Comparison of ENCODE assay signal across 9 mouse cellular contexts in genomic region chr16:11532592-11532991, GRCm38 (mm10).
A peak's percentile ranks its signal among the peaks of the same experiment; 100 is the strongest.
DNase-seq lines count a peak whose midpoint lies in the region; ATAC-seq and TF ChIP-seq lines count a peak whose summit lies in the region.
"Had no signal": no experiment of that assay in that cellular context is flagged by ENCODE, and none has a peak within 500 bp of the region (broad histone marks: within the 10 kb centered on the region; RNA-seq: fewer than 3 reads in every experiment).

No protein-coding gene starts in this region.

- peak; percentile 81 for DNase-seq in 3T3-L1 (ENCODE audit: low read depth, low spot score)
- peak; percentile 83 for DNase-seq in Patski (ENCODE audit: low read depth, low spot score)
- peak; percentile 59 for DNase-seq in layer of hippocampus, adult 11-12 months (ENCODE audit: low spot score)
- peak; percentile 33 for DNase-seq in ovary, postnatal 14 days (ENCODE audit: low spot score)
- DNase-seq in thymus, adult 2 months, result no peak

- H3K27ac ChIP-seq in embryonic facial prominence, embryonic 13.5 days, result peak overlapping the region; percentile 23; the same call in 1 of the 2 replicates
- H3K27ac ChIP-seq in heart, embryonic 12.5 days (ENCODE audit: poor library complexity, severe bottlenecking), result no peak overlapping the region
- H3K27ac ChIP-seq in thymus, adult 2 months (ENCODE audit: control insufficient read depth, insufficient read depth, low read length), result no peak overlapping the region
- H3K27ac ChIP-seq: left cerebral cortex, adult 2 months had no signal

- 41% methylated on average over 8 of the region's 8 CpGs for WGBS in embryonic facial prominence, embryonic 13.5 days
- WGBS in heart, embryonic 12.5 days, result 42% methylated on average over 8 of the region's 8 CpGs
- 89% methylated on average over 8 of the region's 8 CpGs for WGBS in thymus, adult 2 months

- CTCF ChIA-PET in Patski (lab: Charles Lee), result interaction anchor here (1.0 to 1.4 kb wide), 3 partner anchors 24 to 35 kb away, joined by 3 to 4 read pairs (median 4); no protein-coding TSS in a partner anchor

- in situ Hi-C loops in Patski (cut with MboI; ENCODE audit: low pct_unique_long_range_greater_than_20kb), result no loop called here

- no peak overlapping the region for H3K4me3 ChIP-seq in embryonic facial prominence, embryonic 13.5 days
- H3K4me3 ChIP-seq in heart, embryonic 12.5 days, result no peak overlapping the region
- no peak overlapping the region for H3K4me3 ChIP-seq in thymus, adult 2 months (ENCODE audit: control insufficient read depth, insufficient read depth, low read length)
- H3K4me3 ChIP-seq: left cerebral cortex, adult 2 months had no signal

- TF ChIP-seq CTCF in Patski (IDR thresholded peaks at IDR 0.05), result no peak
- no peak for TF ChIP-seq CTCF in thymus, adult 2 months (IDR thresholded peaks at IDR 0.05; ENCODE audit: borderline replicate concordance, control insufficient read depth, extremely low read depth, insufficient read depth, low read length, poor library complexity)

- POLR2A ChIA-PET in Patski (lab: Charles Lee), result interaction anchor here (0.8 to 2.0 kb wide), 6 partner anchors 10 to 57 kb away, joined by 3 to 7 read pairs (median 3); no protein-coding TSS in a partner anchor

- no peaks in the 10 kb centered on the region for H3K36me3 ChIP-seq in embryonic facial prominence, embryonic 13.5 days
- no peaks in the 10 kb centered on the region for H3K36me3 ChIP-seq in heart, embryonic 12.5 days
- no peaks in the 10 kb centered on the region for H3K36me3 ChIP-seq in thymus, adult 2 months (ENCODE audit: control insufficient read depth, insufficient read depth, low read length)

- no peak overlapping the region for H3K4me2 ChIP-seq in embryonic facial prominence, embryonic 13.5 days
- H3K4me2 ChIP-seq in heart, embryonic 12.5 days, result no peak overlapping the region

- H3K27me3 ChIP-seq in Patski, result no peaks in the 10 kb centered on the region
- H3K27me3 ChIP-seq in embryonic facial prominence, embryonic 13.5 days, result no peaks in the 10 kb centered on the region
- no peaks in the 10 kb centered on the region for H3K27me3 ChIP-seq in heart, embryonic 12.5 days (replicated peaks)
- H3K27me3 ChIP-seq in thymus, adult 2 months (ENCODE audit: control insufficient read depth, insufficient read depth, low read length), result no peaks in the 10 kb centered on the region

- no peak for TF ChIP-seq POLR2A in thymus, adult 2 months (IDR thresholded peaks at IDR 0.05; ENCODE audit: control insufficient read depth, extremely low read depth, insufficient read depth, low read length, poor library complexity)

- H3K4me1 ChIP-seq in embryonic facial prominence, embryonic 13.5 days, result peaks cover 18% of the 10 kb centered on the region
- peaks cover 36% of the 10 kb centered on the region for H3K4me1 ChIP-seq in heart, embryonic 12.5 days (replicated peaks)
- no peaks in the 10 kb centered on the region for H3K4me1 ChIP-seq in thymus, adult 2 months (replicated peaks; ENCODE audit: control insufficient read depth, insufficient read depth, low read length)

- H3K9ac ChIP-seq in embryonic facial prominence, embryonic 13.5 days, result no peak overlapping the region
- H3K9ac ChIP-seq in heart, embryonic 12.5 days, result no peak overlapping the region

- H3K9me3 ChIP-seq in embryonic facial prominence, embryonic 13.5 days, result no peaks in the 10 kb centered on the region
- H3K9me3 ChIP-seq in heart, embryonic 12.5 days (replicated peaks), result no peaks in the 10 kb centered on the region

- peak; percentile 93 for ATAC-seq in Patski
- peak; percentile 67 for ATAC-seq in embryonic facial prominence, embryonic 13.5 days (ENCODE audit: insufficient number of reproducible peaks, insufficient read depth, low FRiP score, low TSS enrichment, low read depth)
- 0 out of 2 replicates have a peak, but pooled peaks have one; percentile 41 for ATAC-seq in heart, embryonic 12.5 days (ENCODE audit: insufficient number of reproducible peaks, low FRiP score)
- ATAC-seq in erythroid progenitor cell, adult 5-6 weeks (replicated peaks; ENCODE audit: low FRiP score, poor library complexity, severe bottlenecking), result no peak
